Mouse (Mus musculus): ENCODE data around the gene Scgn.

Gene Scgn

GRCm38 (mm10) chr13:23990928-23991327 lies at the start of gene Scgn:
Gene Scgn, minus strand, starts transcription at chr13:23991214.
- peak; percentile 64 for DNase-seq (ENCODE audit: extremely low spot score, low read depth, low spot score)

GRCm38 (mm10) chr13:24040221-24040620 lies 49.2 kb upstream of the Scgn start:
- no peak for DNase-seq (ENCODE audit: extremely low spot score, low read depth, low spot score)

GRCm38 (mm10) chr13:24037502-24037901 lies 46.5 kb upstream of the Scgn start:
- DNase-seq (ENCODE audit: extremely low spot score, low read depth, low spot score): no peak

GRCm38 (mm10) chr13:24036150-24036549 lies 45.1 kb upstream of the Scgn start:
- no peak for DNase-seq (ENCODE audit: extremely low spot score, low read depth, low spot score)

GRCm38 (mm10) chr13:24027191-24028170 lies 36.5 kb upstream of the Scgn start:
- peak; percentile 12 for DNase-seq (ENCODE audit: extremely low spot score, low read depth, low spot score)

GRCm38 (mm10) chr13:24018515-24018914 lies 27.5 kb upstream of the Scgn start:
- DNase-seq (ENCODE audit: extremely low spot score, low read depth, low spot score): no peak

- no peak for DNase-seq (ENCODE audit: extremely low spot score, low read depth, low spot score)
Measured at GRCm38 (mm10) chr13:24005528-24005927, 14.5 kb upstream of the Scgn start.

- no peak for DNase-seq (ENCODE audit: extremely low spot score, low read depth, low spot score)
Measured at GRCm38 (mm10) chr13:24001797-24002196, 10.8 kb upstream of the Scgn start.

- no peak for DNase-seq (ENCODE audit: extremely low spot score, low read depth, low spot score)
Measured at GRCm38 (mm10) chr13:24001081-24001480, 10.1 kb upstream of the Scgn start.

GRCm38 (mm10) chr13:23998826-23999225 lies 7.8 kb upstream of the Scgn start:
- DNase-seq (ENCODE audit: extremely low spot score, low read depth, low spot score): no peak

- no peak for DNase-seq (ENCODE audit: extremely low spot score, low read depth, low spot score)
Measured at GRCm38 (mm10) chr13:23994756-23995155, 3.7 kb upstream of the Scgn start.

- DNase-seq (ENCODE audit: extremely low spot score, low read depth, low spot score): no peak
Measured at GRCm38 (mm10) chr13:23994024-23994423, 3.0 kb upstream of the Scgn start.

GRCm38 (mm10) chr13:23990451-23990850 lies 563 bp downstream of the Scgn start:
- DNase-seq (ENCODE audit: extremely low spot score, low read depth, low spot score): no peak

GRCm38 (mm10) chr13:23985130-23985529 lies 5.9 kb downstream of the Scgn start:
- no peak for DNase-seq (ENCODE audit: extremely low spot score, low read depth, low spot score)

- DNase-seq (ENCODE audit: extremely low spot score, low read depth, low spot score): no peak
Measured at GRCm38 (mm10) chr13:23972271-23972670, 18.7 kb downstream of the Scgn start.

GRCm38 (mm10) chr13:23971870-23972269 lies 19.1 kb downstream of the Scgn start:
- DNase-seq (ENCODE audit: extremely low spot score, low read depth, low spot score): no peak

- DNase-seq (ENCODE audit: extremely low spot score, low read depth, low spot score): no peak
Measured at GRCm38 (mm10) chr13:23964909-23965308, 26.1 kb downstream of the Scgn start.

- DNase-seq (ENCODE audit: extremely low spot score, low read depth, low spot score): no peak
Measured at GRCm38 (mm10) chr13:23959776-23960175, 31.2 kb downstream of the Scgn start.

- no peak for DNase-seq (ENCODE audit: extremely low spot score, low read depth, low spot score)
Measured at GRCm38 (mm10) chr13:23950928-23951327, 40.1 kb downstream of the Scgn start.

GRCm38 (mm10) chr13:23949484-23950246 lies 41.3 kb downstream of the Scgn start:
- DNase-seq (ENCODE audit: extremely low spot score, low read depth, low spot score): no peak

- no peak for DNase-seq (ENCODE audit: extremely low spot score, low read depth, low spot score)
Measured at GRCm38 (mm10) chr13:23946254-23946653, 44.8 kb downstream of the Scgn start.

GRCm38 (mm10) chr13:23942861-23943260 lies 48.2 kb downstream of the Scgn start:
- no peak for DNase-seq (ENCODE audit: extremely low spot score, low read depth, low spot score)

All from hindlimb bud, embryonic 11.5 days (tissue).